Mouse (Mus musculus): ENCODE results near the gene Fabp3. TPM values are rescaled to one million over a fixed set of nuclear protein-coding genes. Genes with fewer than 3 reads are reported as not detected.

The Fabp3 gene
- polyA plus RNA-seq, 1 experiment = 2.6 TPM

- 77% methylated on average over 7 of the region's 7 CpGs for WGBS
- DNase-seq (ENCODE audit: low read depth, low spot score) = no peak
These were observed 11.2 kb downstream of the Fabp3 start for GRCm38 (mm10) chr4:130319564-130319963.

GRCm38 (mm10) chr4:130321640-130322039 lies 13.2 kb downstream of the Fabp3 start:
- 95% methylated on average over 7 of the region's 7 CpGs for WGBS
- no peak for DNase-seq (ENCODE audit: low read depth, low spot score)

- 71% methylated on average over 7 of the region's 7 CpGs for WGBS
- no peak for DNase-seq (ENCODE audit: low read depth, low spot score)
These were observed 14.2 kb downstream of the Fabp3 start for GRCm38 (mm10) chr4:130322567-130322966.

- 53% methylated on average over 1 of the region's 1 CpGs for WGBS
- no peak for DNase-seq (ENCODE audit: low read depth, low spot score)
These were observed 14.8 kb downstream of the Fabp3 start for GRCm38 (mm10) chr4:130323165-130323564.

DNA sequence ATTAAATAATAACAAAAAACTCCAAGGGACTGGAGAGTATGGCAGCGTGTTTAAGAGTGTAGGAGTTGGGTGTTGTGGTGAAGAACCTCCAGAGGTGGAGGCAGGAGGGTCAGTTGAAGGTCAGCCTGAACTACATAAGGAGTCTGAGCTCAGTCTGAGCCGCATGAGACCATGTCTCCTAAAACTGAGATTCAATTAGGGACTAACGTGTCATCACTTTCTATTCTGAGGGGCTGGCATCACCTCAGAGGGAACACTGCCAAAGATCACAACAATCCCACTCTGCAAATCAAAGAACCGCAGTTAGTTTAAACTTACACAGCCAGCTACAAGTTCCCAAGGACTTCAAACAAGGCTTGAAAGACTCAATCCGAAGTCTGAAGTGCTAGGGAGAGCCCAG lies 15.2 kb downstream of the Fabp3 start:
- 73% methylated on average over 5 of the region's 5 CpGs for WGBS
- no peak for DNase-seq (ENCODE audit: low read depth, low spot score)

GRCm38 (mm10) chr4:130325446-130325845 lies 17.1 kb downstream of the Fabp3 start:
- DNase-seq (ENCODE audit: low read depth, low spot score) = no peak
- WGBS = 96% methylated on average over 2 of the region's 2 CpGs

DNA sequence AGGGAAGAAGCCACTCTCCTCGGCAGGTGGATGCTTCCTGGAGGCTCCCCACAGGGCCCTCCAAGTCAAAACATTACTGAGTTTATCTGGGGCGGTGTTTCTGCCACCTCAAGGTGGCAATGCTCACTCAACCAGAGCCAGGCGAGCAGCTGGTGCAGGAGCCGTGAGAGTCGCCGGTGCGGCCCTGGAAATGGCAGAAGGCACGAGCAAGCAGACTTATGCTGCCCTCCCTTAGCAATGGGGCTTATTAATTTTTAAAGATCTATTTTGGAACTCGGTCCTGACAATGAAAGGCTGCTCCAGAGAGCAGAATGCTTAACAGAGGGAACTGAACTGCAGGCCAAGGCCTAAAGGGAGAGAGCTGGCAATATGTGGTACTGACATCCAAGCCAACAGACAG lies 19.0 kb downstream of the Fabp3 start:
- 91% methylated on average over 9 of the region's 9 CpGs for WGBS
- DNase-seq (ENCODE audit: low read depth, low spot score) = no peak

GRCm38 (mm10) chr4:130335867-130336266 lies 27.5 kb downstream of the Fabp3 start:
- 83% methylated on average over 5 of the region's 5 CpGs for WGBS
- DNase-seq (ENCODE audit: low read depth, low spot score) = no peak

GRCm38 (mm10) chr4:130341691-130342090 lies 33.3 kb downstream of the Fabp3 start:
- peak; percentile 37 for DNase-seq (ENCODE audit: low read depth, low spot score)
- WGBS = 14% methylated on average over 4 of the region's 4 CpGs

- DNase-seq (ENCODE audit: low read depth, low spot score) = no peak
- WGBS = 96% methylated on average over 6 of the region's 6 CpGs
These were observed 41.3 kb downstream of the Fabp3 start for GRCm38 (mm10) chr4:130349666-130350065.

- WGBS = 88% methylated on average over 16 of the region's 16 CpGs
- no peak for DNase-seq (ENCODE audit: low read depth, low spot score)
These were observed 42.5 kb downstream of the Fabp3 start for GRCm38 (mm10) chr4:130350690-130351422.

DNA sequence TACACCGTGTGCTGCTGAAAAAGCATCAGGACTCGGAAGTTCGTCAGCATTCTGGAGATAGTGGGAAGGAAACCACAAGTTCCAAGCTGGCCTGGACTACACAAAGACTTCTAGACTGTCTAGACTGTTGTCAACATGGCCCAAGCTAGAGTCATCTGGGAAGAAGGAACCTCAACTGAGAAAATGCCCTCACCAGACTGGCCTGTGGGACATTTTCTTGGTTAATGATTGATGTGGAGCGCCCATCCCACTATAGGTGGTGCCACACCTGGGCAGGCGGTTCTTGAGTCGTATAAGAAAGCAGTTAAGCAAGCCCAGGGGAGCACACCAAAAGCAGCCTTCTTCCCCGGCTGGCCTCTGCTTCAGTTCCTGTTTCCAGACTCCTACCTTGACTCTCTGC lies 44.2 kb downstream of the Fabp3 start:
- peak; percentile 70 for DNase-seq (ENCODE audit: low read depth, low spot score)
- 43% methylated on average over 7 of the region's 7 CpGs for WGBS

DNA sequence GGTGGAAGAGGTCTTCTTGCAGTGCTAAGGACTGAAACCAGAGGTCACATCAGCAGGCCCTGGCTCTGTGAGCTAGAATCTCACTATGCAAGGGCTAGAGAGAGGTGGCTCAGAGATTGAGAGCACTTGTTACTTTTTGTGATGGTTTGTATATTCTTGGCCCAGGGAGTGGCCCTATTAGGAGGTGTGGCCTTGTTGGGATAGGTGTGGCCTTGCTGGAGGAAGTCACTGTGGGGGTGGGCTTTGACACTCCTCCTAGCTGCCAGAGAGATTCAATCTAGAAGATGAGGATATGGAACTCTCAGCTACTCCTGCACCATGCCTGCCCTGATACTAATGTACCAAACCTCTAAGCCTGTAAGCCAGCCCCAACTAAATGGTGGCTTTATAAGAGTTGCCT lies 49.6 kb downstream of the Fabp3 start:
- DNase-seq (ENCODE audit: low read depth, low spot score) = no peak

GRCm38 (mm10) chr4:130359486-130360237 lies 51.3 kb downstream of the Fabp3 start, which contains the start of the genes Zcchc17 and Snrnp40:
Zcchc17 (minus strand) TSS chr4:130359943.
Snrnp40 (plus strand) TSS chr4:130360132.
- under 1% methylated on average over 49 of the region's 49 CpGs for WGBS
- peak; percentile 100 for DNase-seq (ENCODE audit: low read depth, low spot score)

DNA sequence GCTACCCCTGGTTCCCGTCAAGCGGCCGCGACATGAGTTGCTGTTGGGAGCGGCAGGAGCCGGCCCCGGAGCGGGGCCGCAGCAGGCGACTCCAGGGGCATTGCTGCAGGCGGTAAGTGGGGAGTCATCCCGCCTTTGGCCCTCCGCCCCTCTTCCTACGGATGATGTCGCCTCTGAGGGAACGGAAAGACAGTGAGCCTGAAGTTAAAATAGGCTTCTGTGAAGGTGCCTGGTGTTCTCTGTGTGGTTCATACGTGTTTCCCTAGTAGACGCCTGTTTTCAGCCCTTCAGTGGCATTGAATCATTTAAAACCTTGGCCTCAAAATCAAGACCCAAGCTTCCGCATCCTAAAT lies 51.8 kb downstream of the Fabp3 start:
- 0% methylated on average over 19 of the region's 19 CpGs for WGBS
- no peak for DNase-seq (ENCODE audit: low read depth, low spot score)

Other genes with a start within 250 kb of the Fabp3 start
- 183 and 198 TPM in 2 replicates for gene Pef1, start 206.0 kb upstream of the Fabp3 start, polyA plus RNA-seq (2012; rRNA removed)
- gene Hcrtr1, start 169.2 kb upstream of the Fabp3 start, polyA plus RNA-seq (2012; rRNA removed) = 1.8 and 3.2 TPM in 2 replicates
- gene Tinagl1, start 133.5 kb upstream of the Fabp3 start, polyA plus RNA-seq (2012; rRNA removed) = 84.0 and 85.1 TPM in 2 replicates
- not detected in 2 replicates for gene Gm853, start 86.2 kb upstream of the Fabp3 start, polyA plus RNA-seq (2012; rRNA removed)
- 289 and 323 TPM in 2 replicates for gene Serinc2, start 29.4 kb upstream of the Fabp3 start, polyA plus RNA-seq (2012; rRNA removed)
- 0.35 TPM in 1 of 2 replicates, not detected in the other for gene Gm10570, start 79 bp downstream of the Fabp3 start, polyA plus RNA-seq (2012; rRNA removed)
- gene Zcchc17, start 51.3 kb downstream of the Fabp3 start, polyA plus RNA-seq (2012; rRNA removed) = 20.3 and 24.5 TPM in 2 replicates
- 43.0 and 44.9 TPM in 2 replicates for gene Snrnp40, start 51.5 kb downstream of the Fabp3 start, polyA plus RNA-seq (2012; rRNA removed)